Mouse (Mus musculus) ES-E14 (cell line): ENCODE measurements around the gene Crisp2. TPM values are rescaled to one million over a fixed set of nuclear protein-coding genes. Genes with fewer than 3 reads are reported as not detected.

ENCODE experiments used
- DNase-seq: peaks from one replicate; pipeline ENCODE4 v3.0.0-alpha.2; 2013; ENCODE audit warnings: low read depth, low spot score
- H3K27ac ChIP-seq: 2 replicates; pipeline ENCODE4 v1.5.1; 2012; ENCODE audit warnings: low read depth, mild to moderate bottlenecking, low read length, moderate library complexity, mixed read lengths; ENCODE audit not compliant: poor library complexity, insufficient read depth, severe bottlenecking
- H3K36me3 ChIP-seq: 2 replicates; pipeline ENCODE4 v1.6.1; 2012; ENCODE audit warnings: mild to moderate bottlenecking, low read length, moderate library complexity, mixed read lengths; ENCODE audit not compliant: control insufficient read depth, poor library complexity, insufficient read depth, severe bottlenecking
- H3K4me1 ChIP-seq, 2 experiments: fragments of 150-350 bp in 1 of 2; sonication (generic) in 1 of 2; 2 replicates each; pipeline ENCODE4 v1.6.1; 2012; ENCODE audit warnings: low read length in 2 of 2, mild to moderate bottlenecking in 1 of 2, mixed read lengths in 1 of 2; ENCODE audit not compliant: control insufficient read depth in 2 of 2, insufficient read depth in 2 of 2, poor library complexity in 1 of 2
- H3K4me3 ChIP-seq, 2 experiments: fragments of 150-350 bp in 1 of 2; sonication (generic) in 1 of 2; 2 replicates each; pipeline ENCODE4 v1.5.1; 2012; ENCODE audit warnings: low read length in 2 of 2, low read depth in 1 of 2, mild to moderate bottlenecking in 1 of 2, mixed read lengths in 1 of 2; ENCODE audit not compliant: insufficient read depth in 1 of 2, poor library complexity in 1 of 2, severe bottlenecking in 1 of 2
- H3K9ac ChIP-seq: 2 replicates; pipeline ENCODE4 v1.6.1; 2012; ENCODE audit warnings: low read depth, mild to moderate bottlenecking, low read length, mixed read lengths; ENCODE audit not compliant: poor library complexity, insufficient read depth, severe bottlenecking
- H3K9me3 ChIP-seq: fragments of 150-350 bp; sonication (generic); 2 replicates; pipeline ENCODE4 v1.6.1; 2012; ENCODE audit warnings: low read depth, mild to moderate bottlenecking, low read length; ENCODE audit not compliant: control insufficient read depth, insufficient read depth
- CHD2 ChIP-seq: IDR thresholded peaks from 2 replicates; pipeline ENCODE4 v1.6.1; 2014; ENCODE audit warnings: mild to moderate bottlenecking, low read depth, low read length, inconsistent platforms
- HCFC1 ChIP-seq: IDR thresholded peaks from 2 replicates; pipeline ENCODE4 v1.6.1; 2012; ENCODE audit warnings: low read length, inconsistent platforms, borderline replicate concordance; ENCODE audit not compliant: insufficient read depth
- MAFK ChIP-seq: IDR thresholded peaks from 2 replicates; pipeline ENCODE4 v1.6.1; 2014; ENCODE audit warnings: mild to moderate bottlenecking, low read depth, low read length, inconsistent platforms; ENCODE audit not compliant: insufficient read depth
- ZC3H11A ChIP-seq: IDR thresholded peaks from 2 replicates; pipeline ENCODE4 v1.6.1; 2012; ENCODE audit warnings: low read depth, mild to moderate bottlenecking, inconsistent platforms, low read length, borderline replicate concordance
- ZNF384 ChIP-seq: IDR thresholded peaks from 2 replicates; pipeline ENCODE4 v1.6.1; 2012; ENCODE audit warnings: low read depth, low read length, inconsistent platforms
- in situ Hi-C, 2 experiments: fragments of 600-800 bp; cut with MboI; formaldehyde crosslinking; loops; one replicate each; pipeline ENCODE4 v1.15.1; 2025; ENCODE audit warnings: low sequenced_read_pairs in 2 of 2, inconsistent platforms in 1 of 2; ENCODE audit not compliant: unreplicated experiment in 2 of 2
- total RNA-seq: library from RNA; depleted of rRNA; stranded (reverse); fragments of 300-350 nt; gene quantifications from 2 replicates; pipeline ENCODE4 v1.2.3, GENCODE M21; 2012

Gene Crisp2
- total RNA-seq, 1 experiment = not detected

- no peak within 1 kb of the TSS for H3K4me3 ChIP-seq
- no peaks in the 10 kb centered on the region for H3K36me3 ChIP-seq
- H3K9me3 ChIP-seq = no peaks in the 10 kb centered on the region
- in situ Hi-C loops = no loop called here
- DNase-seq = no peak
- H3K27ac ChIP-seq = no peak within 1 kb of the TSS
- H3K9ac ChIP-seq = no peak within 1 kb of the TSS
- H3K4me1 ChIP-seq = no peaks in the 10 kb centered on the region
- TF ChIP-seq MAFK (no peak), CHD2 (no peak), HCFC1 (no peak), ZC3H11A (no peak), ZNF384 (no peak)
Observed at GRCm38 (mm10) chr17:40810934-40811333, 4.1 kb upstream of the Crisp2 start, which contains the start of gene Rhag. Gene Rhag, plus strand, starts transcription at chr17:40811126.

- in situ Hi-C loops = no loop called here
- Histone ChIP-seq H3K9me3 (no peaks in the 10 kb centered on the region), H3K9ac (no peak overlapping the region), H3K36me3 (no peaks in the 10 kb centered on the region), H3K4me3 (no peak overlapping the region), H3K27ac (no peak overlapping the region), H3K4me1 (no peaks in the 10 kb centered on the region)
- TF ChIP-seq CHD2 = no peak
- no peak for TF ChIP-seq HCFC1
- TF ChIP-seq MAFK = 0 out of 2 replicates have a peak, but pooled peaks have one; percentile 29
- TF ChIP-seq ZNF384 = no peak
- TF ChIP-seq ZC3H11A = no peak
- DNase-seq = no peak
Observed at GRCm38 (mm10) chr17:40808071-40808470, 1.3 kb upstream of the Crisp2 start.

GRCm38 (mm10) chr17:40806550-40806949 lies 253 bp downstream of the Crisp2 start:
- H3K36me3 ChIP-seq = no peaks in the 10 kb centered on the region
- no peaks in the 10 kb centered on the region for H3K4me1 ChIP-seq
- H3K4me3 ChIP-seq = no peak overlapping the region
- H3K9ac ChIP-seq = no peak overlapping the region
- H3K27ac ChIP-seq = no peak overlapping the region
- DNase-seq = no peak
- in situ Hi-C loops = no loop called here
- TF ChIP-seq MAFK (no peak), CHD2 (no peak), ZC3H11A (no peak), HCFC1 (no peak), ZNF384 (no peak)
- no peaks in the 10 kb centered on the region for H3K9me3 ChIP-seq

- no peak for DNase-seq
Observed at GRCm38 (mm10) chr17:40802707-40803340, 4.0 kb downstream of the Crisp2 start.

More at GRCm38 (mm10) chr17:40802707-40803340, 4.0 kb downstream of the Crisp2 start:
- H3K9ac ChIP-seq = no peak overlapping the region
- no peak for TF ChIP-seq HCFC1
- no peak for TF ChIP-seq MAFK
- TF ChIP-seq ZNF384 = no peak
- TF ChIP-seq CHD2 = no peak
- H3K9me3 ChIP-seq = no peaks in the 10 kb centered on the region
- H3K27ac ChIP-seq = no peak overlapping the region
- H3K36me3 ChIP-seq = no peaks in the 10 kb centered on the region
- no peak overlapping the region for H3K4me3 ChIP-seq
- no peaks in the 10 kb centered on the region for H3K4me1 ChIP-seq
- in situ Hi-C loops = no loop called here
